Mouse (Mus musculus): Measurements from ENCODE around the gene Isoc2b. TPM values are rescaled to one million over a fixed set of nuclear protein-coding genes. Genes with fewer than 3 reads are reported as not detected.

Isoc2b gene
- total RNA-seq, 2 experiments from 2014 or later = 4.5 to 5.9 TPM

Other genes starting within 250 kb of the Isoc2b start
- gene Tmem86b, start 238.8 kb downstream of the Isoc2b start, total RNA-seq (2021) = 10 to 100 TPM; 13.9 to 16.7 TPM
- gene Ppp6r1, start 211.2 kb downstream of the Isoc2b start, total RNA-seq (2021) = 100 to 1,000 TPM; 129 to 135 TPM
- gene Hspbp1, start 185.2 kb downstream of the Isoc2b start, total RNA-seq (2021) = 100 to 1,000 TPM; 100 to 105 TPM
- 100 to 1,000 TPM; 436 to 437 TPM for gene Brsk1, start 179.7 kb downstream of the Isoc2b start, total RNA-seq (2021)
- not detected for gene Tmem150b, start 145.0 kb downstream of the Isoc2b start, total RNA-seq (2021)
- 10 to 100 TPM; 19.0 to 25.2 TPM for gene Kmt5c, start 130.1 kb downstream of the Isoc2b start, total RNA-seq (2021)
- 1 to 10 TPM; 5.0 to 8.8 TPM for gene Cox6b2, start 117.2 kb downstream of the Isoc2b start, total RNA-seq (2021)
- not detected for gene Fam71e2, start 99.0 kb downstream of the Isoc2b start, total RNA-seq (2021)
- gene Il11, start 87.4 kb downstream of the Isoc2b start, total RNA-seq (2021) = under 1 TPM; 0.28 to 0.30 TPM
- not detected for gene Tmem190, start 87.3 kb downstream of the Isoc2b start, total RNA-seq (2021)
- 1 to 10 TPM; 2.0 to 3.1 TPM for gene Tmem238, start 80.6 kb downstream of the Isoc2b start, total RNA-seq (2021)
- 100 to 1,000 TPM; 439 to 453 TPM for gene Rpl28, start 77.4 kb downstream of the Isoc2b start, total RNA-seq (2021)
- 100 to 1,000 TPM; 101 to 108 TPM for gene Ube2s, start 57.7 kb downstream of the Isoc2b start, total RNA-seq (2021)
- gene Shisa7, start 25.6 kb downstream of the Isoc2b start, total RNA-seq (2021) = 100 to 1,000 TPM; 102 to 115 TPM
- 10 to 100 TPM; 14.2 to 14.8 TPM for gene Isoc2a, start 6.9 kb upstream of the Isoc2b start, total RNA-seq (2021)
- under 1 TPM in 1 of 2 experiments, not detected in 1; 0.46 TPM for gene Gm36210, start 36.3 kb upstream of the Isoc2b start, total RNA-seq (2021)
- 10 to 100 TPM; 14.7 to 15.9 TPM for gene Zfp628, start 45.0 kb upstream of the Isoc2b start, total RNA-seq (2021)
- 100 to 1,000 TPM; 104 TPM for gene Nat14, start 51.8 kb upstream of the Isoc2b start, total RNA-seq (2021)
- gene Ssc5d, start 55.5 kb upstream of the Isoc2b start, total RNA-seq (2021) = 1 to 10 TPM; 2.6 to 3.3 TPM
- under 1 TPM; 0.26 to 0.45 TPM for gene Sbk2, start 94.1 kb upstream of the Isoc2b start, total RNA-seq (2021)
- under 1 TPM; 0.58 to 0.91 TPM for gene Sbk3, start 100.9 kb upstream of the Isoc2b start, total RNA-seq (2021)
- gene Zfp579, start 125.9 kb upstream of the Isoc2b start, total RNA-seq (2021) = 10 to 100 TPM; 25.1 to 27.8 TPM
- 1 to 10 TPM; 7.4 to 7.8 TPM for gene Zfp524, start 144.2 kb upstream of the Isoc2b start, total RNA-seq (2021)
- gene Fiz1, start 144.4 kb upstream of the Isoc2b start, total RNA-seq (2021) = 10 to 100 TPM; 23.3 to 25.7 TPM
- gene Gm44973, start 145.2 kb upstream of the Isoc2b start, total RNA-seq (2021) = not detected
- 10 to 100 TPM; 34.9 to 35.5 TPM for gene Zfp865, start 150.1 kb upstream of the Isoc2b start, total RNA-seq (2021)
- 10 to 100 TPM; 57.3 to 59.7 TPM for gene Ccdc106, start 150.3 kb upstream of the Isoc2b start, total RNA-seq (2021)
- gene 4632433K11Rik, start 163.9 kb upstream of the Isoc2b start, total RNA-seq (2021) = not detected
- gene Zfp784, start 168.2 kb upstream of the Isoc2b start, total RNA-seq (2021) = 1 to 10 TPM; 4.4 to 4.8 TPM
- gene Zfp580, start 181.3 kb upstream of the Isoc2b start, total RNA-seq (2021) = 10 to 100 TPM; 27.8 to 31.0 TPM
- 100 to 1,000 TPM; 176 to 181 TPM for gene U2af2, start 191.9 kb upstream of the Isoc2b start, total RNA-seq (2021)
- gene Epn1, start 210.0 kb upstream of the Isoc2b start, total RNA-seq (2021) = 100 to 1,000 TPM; 482 to 504 TPM
- not detected for gene Rfpl4, start 246.7 kb upstream of the Isoc2b start, total RNA-seq (2021)

Measured in left cerebral cortex, adult 18-20 months (tissue).